Mouse (Mus musculus): ENCODE measurements at regions not wholly inside any gene's neighbourhood (a gene's known extent, or its start where the extent isn't known, plus 50 kb on each side); places are given as distances from the start of the nearest gene placed in this dataset.

- Histone ChIP-seq H3K9me3 (ENCODE audit: control insufficient read depth, low read length) (no peaks in the 10 kb centered on the region), H3K27me3 (replicated peaks; ENCODE audit: control insufficient read depth, insufficient read depth, low read length) (no peaks in the 10 kb centered on the region), H3K9ac (ENCODE audit: low read depth, low read length) (no peak overlapping the region), H3K4me3 (ENCODE audit: low read length) (no peak overlapping the region), H3K4me2 (ENCODE audit: low read length) (no peak overlapping the region), H3K36me3 (ENCODE audit: control insufficient read depth, insufficient read depth, low read length) (no peaks in the 10 kb centered on the region), H3K4me1 (ENCODE audit: control insufficient read depth, insufficient read depth, low read depth, low read length) (no peaks in the 10 kb centered on the region), H3K27ac (ENCODE audit: low read depth, low read length) (no peak overlapping the region)
- 73% methylated on average over 3 of the region's 3 CpGs for WGBS
- no peak for ATAC-seq
Observed at GRCm38 (mm10) chrX:12500601-12501000, 87.0 kb upstream of the Atp6ap2 start.

- WGBS = 80% methylated on average over 4 of the region's 4 CpGs
Observed at GRCm38 (mm10) chrX:12502364-12502763, 85.2 kb upstream of the Atp6ap2 start.

GRCm38 (mm10) chrX:12503581-12503980, 84.0 kb upstream of the Atp6ap2 start:
- 40% methylated on average over 1 of the region's 1 CpGs for WGBS
- no peak overlapping the region for H3K27ac ChIP-seq (ENCODE audit: low read depth, low read length)
- no peaks in the 10 kb centered on the region for H3K4me1 ChIP-seq (ENCODE audit: control insufficient read depth, insufficient read depth, low read depth, low read length)
- no peak overlapping the region for H3K4me3 ChIP-seq (ENCODE audit: low read length)
- H3K9ac ChIP-seq (ENCODE audit: low read depth, low read length) = no peak overlapping the region
- no peak for ATAC-seq
- no peak overlapping the region for H3K4me2 ChIP-seq (ENCODE audit: low read length)
- H3K36me3 ChIP-seq (ENCODE audit: control insufficient read depth, insufficient read depth, low read length) = no peaks in the 10 kb centered on the region
- H3K27me3 ChIP-seq (replicated peaks; ENCODE audit: control insufficient read depth, insufficient read depth, low read length) = no peaks in the 10 kb centered on the region
- H3K9me3 ChIP-seq (ENCODE audit: control insufficient read depth, low read length) = no peaks in the 10 kb centered on the region

More at GRCm38 (mm10) chrX:12502364-12502763, 85.2 kb upstream of the Atp6ap2 start:
- H3K27ac ChIP-seq (ENCODE audit: low read depth, low read length) = no peak overlapping the region
- ATAC-seq = no peak
- no peak overlapping the region for H3K9ac ChIP-seq (ENCODE audit: low read depth, low read length)
- no peaks in the 10 kb centered on the region for H3K9me3 ChIP-seq (ENCODE audit: control insufficient read depth, low read length)
- no peaks in the 10 kb centered on the region for H3K27me3 ChIP-seq (replicated peaks; ENCODE audit: control insufficient read depth, insufficient read depth, low read length)
- H3K4me3 ChIP-seq (ENCODE audit: low read length) = no peak overlapping the region
- no peaks in the 10 kb centered on the region for H3K36me3 ChIP-seq (ENCODE audit: control insufficient read depth, insufficient read depth, low read length)
- no peaks in the 10 kb centered on the region for H3K4me1 ChIP-seq (ENCODE audit: control insufficient read depth, insufficient read depth, low read depth, low read length)
- H3K4me2 ChIP-seq (ENCODE audit: low read length) = no peak overlapping the region

GRCm38 (mm10) chrX:12511119-12511518, 76.5 kb upstream of the Atp6ap2 start:
- H3K27me3 ChIP-seq (replicated peaks; ENCODE audit: control insufficient read depth, insufficient read depth, low read length) = no peaks in the 10 kb centered on the region
- H3K9me3 ChIP-seq (ENCODE audit: control insufficient read depth, low read length) = no peaks in the 10 kb centered on the region
- H3K4me2 ChIP-seq (ENCODE audit: low read length) = no peak overlapping the region
- 70% methylated on average over 3 of the region's 3 CpGs for WGBS
- H3K36me3 ChIP-seq (ENCODE audit: control insufficient read depth, insufficient read depth, low read length) = no peaks in the 10 kb centered on the region
- no peak overlapping the region for H3K27ac ChIP-seq (ENCODE audit: low read depth, low read length)
- no peak overlapping the region for H3K9ac ChIP-seq (ENCODE audit: low read depth, low read length)
- H3K4me1 ChIP-seq (ENCODE audit: control insufficient read depth, insufficient read depth, low read depth, low read length) = no peaks in the 10 kb centered on the region
- no peak for ATAC-seq
- H3K4me3 ChIP-seq (ENCODE audit: low read length) = no peak overlapping the region

GRCm38 (mm10) chrX:12525044-12525443, 62.6 kb upstream of the Atp6ap2 start:
- WGBS = 91% methylated on average over 3 of the region's 3 CpGs
- no peaks in the 10 kb centered on the region for H3K27me3 ChIP-seq (replicated peaks; ENCODE audit: control insufficient read depth, insufficient read depth, low read length)
- no peaks in the 10 kb centered on the region for H3K4me1 ChIP-seq (ENCODE audit: control insufficient read depth, insufficient read depth, low read depth, low read length)
- no peak overlapping the region for H3K27ac ChIP-seq (ENCODE audit: low read depth, low read length)
- no peak overlapping the region for H3K4me3 ChIP-seq (ENCODE audit: low read length)
- no peaks in the 10 kb centered on the region for H3K36me3 ChIP-seq (ENCODE audit: control insufficient read depth, insufficient read depth, low read length)
- no peak overlapping the region for H3K9ac ChIP-seq (ENCODE audit: low read depth, low read length)
- no peaks in the 10 kb centered on the region for H3K9me3 ChIP-seq (ENCODE audit: control insufficient read depth, low read length)
- no peak for ATAC-seq
- no peak overlapping the region for H3K4me2 ChIP-seq (ENCODE audit: low read length)

GRCm38 (mm10) chrX:12530406-12531311, 56.9 kb upstream of the Atp6ap2 start:
- WGBS = 60% methylated on average over 6 of the region's 6 CpGs
- H3K4me3 ChIP-seq (ENCODE audit: low read length) = no peak overlapping the region
- no peak for ATAC-seq
- H3K36me3 ChIP-seq (ENCODE audit: control insufficient read depth, insufficient read depth, low read length) = no peaks in the 10 kb centered on the region
- no peaks in the 10 kb centered on the region for H3K4me1 ChIP-seq (ENCODE audit: control insufficient read depth, insufficient read depth, low read depth, low read length)
- no peaks in the 10 kb centered on the region for H3K27me3 ChIP-seq (replicated peaks; ENCODE audit: control insufficient read depth, insufficient read depth, low read length)
- H3K9ac ChIP-seq (ENCODE audit: low read depth, low read length) = no peak overlapping the region
- no peak overlapping the region for H3K4me2 ChIP-seq (ENCODE audit: low read length)
- no peaks in the 10 kb centered on the region for H3K9me3 ChIP-seq (ENCODE audit: control insufficient read depth, low read length)
- no peak overlapping the region for H3K27ac ChIP-seq (ENCODE audit: low read depth, low read length)

Measured in hindbrain, embryonic 16.5 days (tissue).